Mouse (Mus musculus) R1 (cell line): Measurements from ENCODE around the gene Izumo4.

Source experiments
- DNase-seq: peaks from one replicate; pipeline ENCODE4 v3.0.0-alpha.2; 2018; ENCODE audit warnings: low read depth, low spot score

Izumo4 gene

GRCm38 (mm10) chr10:80669737-80670485, 32.1 kb upstream of the Izumo4 start:
- DNase-seq = no peak

GRCm38 (mm10) chr10:80670531-80670930, 31.5 kb upstream of the Izumo4 start:
- no peak for DNase-seq

- no peak for DNase-seq
Observed at GRCm38 (mm10) chr10:80671251-80671650, 30.7 kb upstream of the Izumo4 start.

GRCm38 (mm10) chr10:80671936-80672690, 29.9 kb upstream of the Izumo4 start:
- no peak for DNase-seq

- no peak for DNase-seq
Observed at GRCm38 (mm10) chr10:80673690-80674089, 28.3 kb upstream of the Izumo4 start.

- no peak for DNase-seq
Observed at GRCm38 (mm10) chr10:80674161-80674711, 27.7 kb upstream of the Izumo4 start.

GRCm38 (mm10) chr10:80674851-80675404, 27.1 kb upstream of the Izumo4 start:
- no peak for DNase-seq

GRCm38 (mm10) chr10:80675405-80676197, 26.4 kb upstream of the Izumo4 start:
- peak; percentile 18 for DNase-seq

GRCm38 (mm10) chr10:80676198-80676928, 25.6 kb upstream of the Izumo4 start:
- peak; percentile 100 for DNase-seq

GRCm38 (mm10) chr10:80677128-80677875, 24.7 kb upstream of the Izumo4 start:
- DNase-seq = no peak

- peak; percentile 17 for DNase-seq
Observed at GRCm38 (mm10) chr10:80677942-80678436, 24.0 kb upstream of the Izumo4 start, which contains the start of gene Mknk2. Mknk2 (minus strand) TSS chr10:80678112.

GRCm38 (mm10) chr10:80678601-80679377, 23.2 kb upstream of the Izumo4 start:
- peak; percentile 70 for DNase-seq

GRCm38 (mm10) chr10:80679556-80680259, 22.3 kb upstream of the Izumo4 start:
- DNase-seq = no peak

- no peak for DNase-seq
Observed at GRCm38 (mm10) chr10:80680260-80680696, 21.7 kb upstream of the Izumo4 start.

GRCm38 (mm10) chr10:80682003-80682402, 20.0 kb upstream of the Izumo4 start:
- no peak for DNase-seq

GRCm38 (mm10) chr10:80683647-80684046, 18.3 kb upstream of the Izumo4 start:
- DNase-seq = no peak

- DNase-seq = peak; percentile 72
Observed at GRCm38 (mm10) chr10:80684214-80684613, 17.8 kb upstream of the Izumo4 start.

- no peak for DNase-seq
Observed at GRCm38 (mm10) chr10:80684984-80685383, 17.0 kb upstream of the Izumo4 start.
